Mouse (Mus musculus): ENCODE results near the gene Elf2. TPM values are rescaled to one million over a fixed set of nuclear protein-coding genes. Genes with fewer than 3 reads are reported as not detected.

Elf2 gene
- polyA plus RNA-seq, 1 experiment = 18.2 TPM

GRCm38 (mm10) chr3:51270069-51270817 is 70.2 kb downstream of the Elf2 start:
- Histone ChIP-seq H3K36me3 (ENCODE audit: control insufficient read depth, insufficient read depth) (no peaks in the 10 kb centered on the region), H3ac (ENCODE audit: control insufficient read depth, insufficient read length) (no peak overlapping the region), H3K4me2 (ENCODE audit: low read depth) (peak overlapping the region; percentile 51), H3K79me2 (ENCODE audit: control insufficient read depth, insufficient read depth) (peaks cover 94% of the 10 kb centered on the region), H3K27me3 (ENCODE audit: control insufficient read depth, insufficient read depth, insufficient read length) (no peaks in the 10 kb centered on the region), H3K4me3 (no peak overlapping the region)
- TF ChIP-seq SRF (IDR thresholded peaks at IDR 0.05; ENCODE audit: control insufficient read depth, insufficient read length, low read depth) (peak; percentile 66), TCF12 (IDR thresholded peaks at IDR 0.05; ENCODE audit: insufficient read depth, poor library complexity, severe bottlenecking) (peak; percentile 11), CEBPB (IDR thresholded peaks at IDR 0.05; ENCODE audit: insufficient read depth, poor library complexity, severe bottlenecking) (no peak), POLR2A (IDR thresholded peaks at IDR 0.05; ENCODE audit: insufficient read length, low read depth) (no peak), MYOD1 (IDR thresholded peaks at IDR 0.05; ENCODE audit: control insufficient read depth in 1 of 3, insufficient read length in 2 of 3, low read depth in 2 of 3) (peak; percentile 64 to 80 (median 79)), USF1 (IDR thresholded peaks at IDR 0.05; ENCODE audit: low read depth) (no peak), MYOG (IDR thresholded peaks at IDR 0.05; ENCODE audit: control insufficient read depth in 1 of 3, insufficient read depth in 1 of 3, insufficient read length in 2 of 3, low read depth in 2 of 3) (peak in 2 of 3 experiments; percentile 42 to 75)

- TF ChIP-seq CEBPB (IDR thresholded peaks at IDR 0.05; ENCODE audit: insufficient read depth, poor library complexity, severe bottlenecking) = no peak
- TF ChIP-seq MYOD1 (IDR thresholded peaks at IDR 0.05; ENCODE audit: control insufficient read depth in 1 of 3, insufficient read length in 2 of 3, low read depth in 2 of 3) = peak in 2 of 3 experiments; percentile 46 to 72
- TF ChIP-seq USF1 (IDR thresholded peaks at IDR 0.05; ENCODE audit: low read depth) = no peak
- no peak for TF ChIP-seq TCF3 (IDR thresholded peaks at IDR 0.05; ENCODE audit: insufficient read length, low read depth)
- no peak for TF ChIP-seq POLR2AphosphoS2 (IDR thresholded peaks at IDR 0.05; ENCODE audit: insufficient read length, low read depth)
- no peak for TF ChIP-seq REST (IDR thresholded peaks at IDR 0.05; ENCODE audit: insufficient read depth, insufficient read length)
- TF ChIP-seq TCF12 (IDR thresholded peaks at IDR 0.05; ENCODE audit: insufficient read depth, poor library complexity, severe bottlenecking) = no peak
- peak; percentile 73 for TF ChIP-seq SRF (IDR thresholded peaks at IDR 0.05; ENCODE audit: control insufficient read depth, insufficient read length, low read depth)
- no peak for TF ChIP-seq POLR2A (IDR thresholded peaks at IDR 0.05; ENCODE audit: insufficient read length, low read depth)
- peak in 1 of 3 experiments; percentile 34 for TF ChIP-seq MYOG (IDR thresholded peaks at IDR 0.05; ENCODE audit: control insufficient read depth in 1 of 3, insufficient read depth in 1 of 3, insufficient read length in 2 of 3, low read depth in 2 of 3)
- no peak for TF ChIP-seq E2F4 (IDR thresholded peaks at IDR 0.05; ENCODE audit: insufficient read depth)
- peaks cover 81% of the 10 kb centered on the region for H3K79me2 ChIP-seq (ENCODE audit: control insufficient read depth, insufficient read depth)
- peaks cover 6% of the 10 kb centered on the region for H3K36me3 ChIP-seq (ENCODE audit: control insufficient read depth, insufficient read depth)
- no peak overlapping the region for H3K4me3 ChIP-seq
- H3ac ChIP-seq (ENCODE audit: control insufficient read depth, insufficient read length) = no peak overlapping the region
- no peaks in the 10 kb centered on the region for H3K27me3 ChIP-seq (ENCODE audit: control insufficient read depth, insufficient read depth, insufficient read length)
- H3K4me2 ChIP-seq (ENCODE audit: low read depth) = peak overlapping the region; percentile 46
These were observed 72.0 kb downstream of the Elf2 start for GRCm38 (mm10) chr3:51268434-51268833.

- Histone ChIP-seq H3ac (ENCODE audit: control insufficient read depth, insufficient read length) (no peak overlapping the region), H3K4me3 (no peak overlapping the region), H3K27me3 (ENCODE audit: control insufficient read depth, insufficient read depth, insufficient read length) (no peaks in the 10 kb centered on the region), H3K79me2 (ENCODE audit: control insufficient read depth, insufficient read depth) (peaks cover 28% of the 10 kb centered on the region), H3K36me3 (ENCODE audit: control insufficient read depth, insufficient read depth) (peaks cover 46% of the 10 kb centered on the region), H3K4me2 (ENCODE audit: low read depth) (no peak overlapping the region)
- no peak for TF ChIP-seq TCF12 (IDR thresholded peaks at IDR 0.05; ENCODE audit: insufficient read depth, poor library complexity, severe bottlenecking)
- TF ChIP-seq E2F4 (IDR thresholded peaks at IDR 0.05; ENCODE audit: insufficient read depth) = no peak
- TF ChIP-seq POLR2AphosphoS2 (IDR thresholded peaks at IDR 0.05; ENCODE audit: insufficient read length, low read depth) = no peak
- TF ChIP-seq TCF3 (IDR thresholded peaks at IDR 0.05; ENCODE audit: insufficient read length, low read depth) = no peak
- TF ChIP-seq MAX (IDR thresholded peaks at IDR 0.05; ENCODE audit: low read depth) = no peak
- TF ChIP-seq SRF (IDR thresholded peaks at IDR 0.05; ENCODE audit: control insufficient read depth, insufficient read length, low read depth) = no peak
- TF ChIP-seq REST (IDR thresholded peaks at IDR 0.05; ENCODE audit: insufficient read depth, insufficient read length) = no peak
- no peak for TF ChIP-seq MYOG (IDR thresholded peaks at IDR 0.05; ENCODE audit: control insufficient read depth in 1 of 3, insufficient read depth in 1 of 3, insufficient read length in 2 of 3, low read depth in 2 of 3)
- TF ChIP-seq CEBPB (IDR thresholded peaks at IDR 0.05; ENCODE audit: insufficient read depth, poor library complexity, severe bottlenecking) = no peak
- TF ChIP-seq USF1 (IDR thresholded peaks at IDR 0.05; ENCODE audit: low read depth) = no peak
- TF ChIP-seq MYOD1 (IDR thresholded peaks at IDR 0.05; ENCODE audit: control insufficient read depth in 1 of 3, insufficient read length in 2 of 3, low read depth in 2 of 3) = no peak
- TF ChIP-seq POLR2A (IDR thresholded peaks at IDR 0.05; ENCODE audit: insufficient read length, low read depth) = no peak
These were observed 77.5 kb downstream of the Elf2 start for GRCm38 (mm10) chr3:51262942-51263341.

- H3K79me2 ChIP-seq (ENCODE audit: control insufficient read depth, insufficient read depth) = no peaks in the 10 kb centered on the region
- no peak overlapping the region for H3K4me3 ChIP-seq
- TF ChIP-seq SRF (IDR thresholded peaks at IDR 0.05; ENCODE audit: control insufficient read depth, insufficient read length, low read depth) (no peak), CEBPB (IDR thresholded peaks at IDR 0.05; ENCODE audit: insufficient read depth, poor library complexity, severe bottlenecking) (no peak), E2F4 (IDR thresholded peaks at IDR 0.05; ENCODE audit: insufficient read depth) (no peak), POLR2AphosphoS2 (IDR thresholded peaks at IDR 0.05; ENCODE audit: insufficient read length, low read depth) (no peak), MYOG (IDR thresholded peaks at IDR 0.05; ENCODE audit: control insufficient read depth in 1 of 3, insufficient read depth in 1 of 3, insufficient read length in 2 of 3, low read depth in 2 of 3) (no peak), TCF3 (IDR thresholded peaks at IDR 0.05; ENCODE audit: insufficient read length, low read depth) (no peak), POLR2A (IDR thresholded peaks at IDR 0.05; ENCODE audit: insufficient read length, low read depth) (no peak), REST (IDR thresholded peaks at IDR 0.05; ENCODE audit: insufficient read depth, insufficient read length) (no peak), MAX (IDR thresholded peaks at IDR 0.05; ENCODE audit: low read depth) (no peak), MYOD1 (IDR thresholded peaks at IDR 0.05; ENCODE audit: control insufficient read depth in 1 of 3, insufficient read length in 2 of 3, low read depth in 2 of 3) (no peak)
- peaks cover 65% of the 10 kb centered on the region for H3K36me3 ChIP-seq (ENCODE audit: control insufficient read depth, insufficient read depth)
- H3K27me3 ChIP-seq (ENCODE audit: control insufficient read depth, insufficient read depth, insufficient read length) = no peaks in the 10 kb centered on the region
- H3ac ChIP-seq (ENCODE audit: control insufficient read depth, insufficient read length) = no peak overlapping the region
- no peak overlapping the region for H3K4me2 ChIP-seq (ENCODE audit: low read depth)
These were observed 82.4 kb downstream of the Elf2 start for GRCm38 (mm10) chr3:51258070-51258469.
